Mouse (Mus musculus): ENCODE results near the gene Lrp10.

GRCm38 (mm10) chr14:54479451-54479920 is 15.5 kb downstream of the Lrp10 start:
- TF ChIP-seq GATA1 (IDR thresholded peaks at IDR 0.05; ENCODE audit: low read length) (no peak), TAL1 (IDR thresholded peaks at IDR 0.05; ENCODE audit: low read length) (no peak)

Data from erythroblast, embryonic 14.5 days (primary cell).